Mouse (Mus musculus) neural tube, embryonic 13.5 days (tissue): ENCODE results near the gene Uchl3. TPM values are rescaled to one million over a fixed set of nuclear protein-coding genes. Genes with fewer than 3 reads are reported as not detected.

ENCODE experiments used
- ATAC-seq: fragments of 200-750 bp; cut with Nextera tagmentation; 2 replicates; pipeline ENCODE4 v1.8.0; 2017; ENCODE audit warnings: low read depth, mild to moderate bottlenecking, moderate TSS enrichment, moderate library complexity
- H3K27ac ChIP-seq: fragments of 300-500 bp; sonication (generic); replicated peaks from 2 replicates; pipeline ENCODE4 v1.5.1; 2015; ENCODE audit warnings: moderate library complexity, mild to moderate bottlenecking, inconsistent platforms
- H3K27me3 ChIP-seq: fragments of 300-500 bp; sonication (generic); 2 replicates; pipeline ENCODE4 v1.6.1; 2015; ENCODE audit warnings: mild to moderate bottlenecking, inconsistent platforms
- H3K36me3 ChIP-seq: fragments of 300-500 bp; sonication (generic); 2 replicates; pipeline ENCODE4 v1.6.1; 2015; ENCODE audit warnings: mild to moderate bottlenecking, inconsistent platforms
- H3K4me1 ChIP-seq: fragments of 300-500 bp; sonication (generic); replicated peaks from 2 replicates; pipeline ENCODE4 v1.6.1; 2015; ENCODE audit warnings: inconsistent platforms
- H3K4me2 ChIP-seq: fragments of 300-500 bp; sonication (generic); 2 replicates; pipeline ENCODE4 v1.6.1; 2015; ENCODE audit warnings: inconsistent platforms, mild to moderate bottlenecking, moderate library complexity
- H3K4me3 ChIP-seq: fragments of 300-500 bp; sonication (generic); 2 replicates; pipeline ENCODE4 v1.5.1; 2015; ENCODE audit warnings: mild to moderate bottlenecking, inconsistent platforms
- H3K9ac ChIP-seq: fragments of 300-500 bp; sonication (generic); 2 replicates; pipeline ENCODE4 v1.6.1; 2015; ENCODE audit warnings: moderate library complexity, mild to moderate bottlenecking, inconsistent platforms
- H3K9me3 ChIP-seq: fragments of 300-500 bp; sonication (generic); 2 replicates; pipeline ENCODE4 v1.6.1; 2016; ENCODE audit warnings: inconsistent platforms
- WGBS: fragments of 180-500 bp; shearing (Covaris S2); methylation state at CpG from one replicate; pipeline ENCODE4 v1.1.7; 2015; 5-methylcytosine and 5-hydroxymethylcytosine counted together
- polyA plus RNA-seq: library from polyadenylated mRNA; unstranded; fragments of >200 nt; fragmentation: Nextera tagmentation; extraction: Ambion mirVana; gene quantifications from 2 replicates; pipeline ENCODE4 v1.2.1, GENCODE M21; 2015

Gene Uchl3
- polyA plus RNA-seq, 1 experiment from 2014 or later: 231 TPM

- no peaks in the 10 kb centered on the region for H3K4me1 ChIP-seq
- H3K4me2 ChIP-seq: no peak overlapping the region
- H3K36me3 ChIP-seq: peaks cover 24% of the 10 kb centered on the region
- no peak overlapping the region for H3K4me3 ChIP-seq
- no peak overlapping the region for H3K27ac ChIP-seq
- no peaks in the 10 kb centered on the region for H3K9me3 ChIP-seq
- WGBS: 92% methylated on average over 6 of the region's 6 CpGs
- no peak for ATAC-seq
- H3K9ac ChIP-seq: no peak overlapping the region
- no peaks in the 10 kb centered on the region for H3K27me3 ChIP-seq
Measured at GRCm38 (mm10) chr14:101687696-101688095, 33.9 kb downstream of the Uchl3 start.

- Histone ChIP-seq H3K4me1 (no peaks in the 10 kb centered on the region), H3K4me3 (no peak overlapping the region), H3K9ac (no peak overlapping the region), H3K36me3 (peaks cover 27% of the 10 kb centered on the region), H3K27ac (no peak overlapping the region), H3K4me2 (no peak overlapping the region), H3K9me3 (no peaks in the 10 kb centered on the region), H3K27me3 (no peaks in the 10 kb centered on the region)
- WGBS: 77% methylated on average over 2 of the region's 2 CpGs
- ATAC-seq: no peak
Measured at GRCm38 (mm10) chr14:101688406-101688805, 34.6 kb downstream of the Uchl3 start.

- H3K27ac ChIP-seq: no peak overlapping the region
- no peak overlapping the region for H3K9ac ChIP-seq
- no peaks in the 10 kb centered on the region for H3K4me1 ChIP-seq
- 87% methylated on average over 4 of the region's 4 CpGs for WGBS
- no peaks in the 10 kb centered on the region for H3K36me3 ChIP-seq
- H3K9me3 ChIP-seq: no peaks in the 10 kb centered on the region
- H3K4me3 ChIP-seq: no peak overlapping the region
- no peaks in the 10 kb centered on the region for H3K27me3 ChIP-seq
- no peak overlapping the region for H3K4me2 ChIP-seq
- ATAC-seq: no peak
Measured at GRCm38 (mm10) chr14:101704479-101704878, 50.7 kb downstream of the Uchl3 start.

- ATAC-seq: no peak
- Histone ChIP-seq H3K4me3 (no peak overlapping the region), H3K4me2 (no peak overlapping the region), H3K27me3 (no peaks in the 10 kb centered on the region), H3K9ac (no peak overlapping the region), H3K27ac (no peak overlapping the region), H3K36me3 (no peaks in the 10 kb centered on the region), H3K9me3 (no peaks in the 10 kb centered on the region), H3K4me1 (no peaks in the 10 kb centered on the region)
- 90% methylated on average over 5 of the region's 5 CpGs for WGBS
Measured at GRCm38 (mm10) chr14:101707088-101707487, 53.3 kb downstream of the Uchl3 start.

- H3K36me3 ChIP-seq: no peaks in the 10 kb centered on the region
- H3K9ac ChIP-seq: no peak overlapping the region
- WGBS: 66% methylated on average over 2 of the region's 2 CpGs
- H3K4me2 ChIP-seq: no peak overlapping the region
- H3K9me3 ChIP-seq: no peaks in the 10 kb centered on the region
- no peak for ATAC-seq
- no peaks in the 10 kb centered on the region for H3K27me3 ChIP-seq
- no peak overlapping the region for H3K4me3 ChIP-seq
- H3K27ac ChIP-seq: no peak overlapping the region
- no peaks in the 10 kb centered on the region for H3K4me1 ChIP-seq
Measured at GRCm38 (mm10) chr14:101714414-101714813, 60.6 kb downstream of the Uchl3 start.

- Histone ChIP-seq H3K9ac (peak within 1 kb of the TSS; percentile 70), H3K4me1 (peaks cover 21% of the 10 kb centered on the region), H3K36me3 (no peaks in the 10 kb centered on the region), H3K9me3 (no peaks in the 10 kb centered on the region), H3K27me3 (peaks cover 49% of the 10 kb centered on the region), H3K4me2 (peak within 1 kb of the TSS; percentile 99), H3K27ac (no peak within 1 kb of the TSS), H3K4me3 (peak within 1 kb of the TSS; percentile 61)
- peak; percentile 75 for ATAC-seq
- WGBS: under 1% methylated on average over 51 of the region's 51 CpGs
Measured at GRCm38 (mm10) chr14:101729237-101729971, 75.6 kb downstream of the Uchl3 start, which contains the start of the genes Gm9922 and Lmo7. Gm9922 (minus strand) TSS chr14:101729814. Lmo7 (plus strand) TSS chr14:101729957.

GRCm38 (mm10) chr14:101729972-101730692 lies 76.4 kb downstream of the Uchl3 start:
- WGBS: under 1% methylated on average over 28 of the region's 28 CpGs
- no peaks in the 10 kb centered on the region for H3K36me3 ChIP-seq
- H3K9ac ChIP-seq: peak overlapping the region; percentile 70
- peak overlapping the region; percentile 99 for H3K4me2 ChIP-seq
- H3K4me3 ChIP-seq: peak overlapping the region; percentile 61
- H3K27me3 ChIP-seq: peaks cover 49% of the 10 kb centered on the region
- peaks cover 21% of the 10 kb centered on the region for H3K4me1 ChIP-seq
- peak; percentile 38 for ATAC-seq
- H3K27ac ChIP-seq: no peak overlapping the region
- H3K9me3 ChIP-seq: no peaks in the 10 kb centered on the region

GRCm38 (mm10) chr14:101733542-101734303 lies 80.0 kb downstream of the Uchl3 start:
- Histone ChIP-seq H3K4me3 (no peak overlapping the region), H3K4me2 (no peak overlapping the region), H3K27me3 (peaks cover 36% of the 10 kb centered on the region), H3K27ac (no peak overlapping the region), H3K9ac (no peak overlapping the region), H3K36me3 (no peaks in the 10 kb centered on the region), H3K4me1 (peaks cover 21% of the 10 kb centered on the region), H3K9me3 (no peaks in the 10 kb centered on the region)
- peak; percentile 36; the same call in 1 of the 2 replicates for ATAC-seq
- WGBS: 30% methylated on average over 10 of the region's 10 CpGs

- H3K27ac ChIP-seq: no peak overlapping the region
- no peaks in the 10 kb centered on the region for H3K27me3 ChIP-seq
- no peak for ATAC-seq
- H3K36me3 ChIP-seq: no peaks in the 10 kb centered on the region
- no peak overlapping the region for H3K4me2 ChIP-seq
- no peak overlapping the region for H3K9ac ChIP-seq
- H3K9me3 ChIP-seq: no peaks in the 10 kb centered on the region
- H3K4me3 ChIP-seq: no peak overlapping the region
- H3K4me1 ChIP-seq: peaks cover 4% of the 10 kb centered on the region; the same call in 1 of the 2 replicates
- 95% methylated on average over 4 of the region's 4 CpGs for WGBS
Measured at GRCm38 (mm10) chr14:101737501-101737900, 83.7 kb downstream of the Uchl3 start.

Other genes starting within 250 kb of the Uchl3 start
- 5.4 and 6.9 TPM in 2 replicates for gene Tbc1d4, start 44.8 kb upstream of the Uchl3 start, polyA plus RNA-seq
- 106 and 111 TPM in 2 replicates for gene Commd6, start 13.3 kb upstream of the Uchl3 start, polyA plus RNA-seq
- not detected in 2 replicates for gene Gm9922, start 75.8 kb downstream of the Uchl3 start, polyA plus RNA-seq
- 0.98 and 1.8 TPM in 2 replicates for gene Lmo7, start 76.0 kb downstream of the Uchl3 start, polyA plus RNA-seq